Mouse (Mus musculus) kidney, adult 8-10 months (tissue): ENCODE results near the gene Ctla4.

ENCODE experiments used
- DNase-seq, 2 experiments: peaks; one replicate each; pipeline ENCODE4 v3.0.0; 2022

Ctla4 gene

GRCm38 (mm10) chr1:60930397-60930796, 43.6 kb downstream of the Ctla4 start:
- no peak for DNase-seq

DNA sequence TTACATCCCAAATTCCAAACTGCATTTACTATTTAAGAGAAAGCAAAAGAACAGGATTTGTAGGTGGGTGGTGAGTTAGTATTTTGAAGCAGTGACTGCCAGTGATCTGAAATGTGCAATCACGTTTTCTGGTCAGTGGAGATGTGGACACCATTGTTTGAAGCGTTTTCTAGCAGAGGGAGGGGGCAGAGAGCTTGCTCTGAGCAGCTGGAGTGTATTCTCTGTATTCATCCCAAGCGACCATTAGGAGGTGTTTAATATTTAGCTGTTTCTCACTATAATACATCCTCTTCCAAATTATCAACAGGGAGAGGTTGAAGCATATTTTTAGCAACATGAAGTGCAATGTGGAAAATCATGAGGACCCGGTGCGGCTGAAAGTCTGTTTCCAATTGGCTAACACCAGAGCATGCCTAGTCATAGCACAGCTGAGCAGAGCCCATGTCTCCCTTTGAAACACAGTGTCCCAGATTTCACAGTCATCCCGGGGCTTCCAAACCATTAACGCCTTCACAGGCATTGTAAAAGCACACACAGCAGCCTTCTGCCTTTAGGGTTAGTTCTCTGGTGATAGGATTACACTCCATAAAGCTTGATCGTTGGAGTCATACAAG, 49.3 kb downstream of the Ctla4 start:
- DNase-seq: no peak

- DNase-seq: no peak
Measured at GRCm38 (mm10) chr1:60936963-60937711, 50.3 kb downstream of the Ctla4 start.

DNA sequence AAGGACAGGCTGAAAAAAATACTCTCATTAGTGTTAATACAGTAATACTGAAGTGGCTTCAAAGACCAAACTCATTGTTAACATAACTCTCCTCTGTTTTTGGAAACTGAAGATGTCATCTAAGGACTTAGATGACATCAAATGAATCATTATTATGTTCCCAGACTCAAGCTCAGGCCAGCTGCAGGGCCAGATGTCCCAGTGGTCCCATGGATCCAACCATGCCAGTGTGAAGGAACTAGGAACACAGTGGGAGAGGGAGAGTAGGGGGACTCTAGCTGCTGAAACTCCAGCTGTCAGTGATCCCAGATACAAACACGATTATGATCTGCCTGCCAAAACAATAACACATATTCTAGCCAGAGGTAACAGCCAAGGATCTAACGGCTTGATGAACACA, 51.5 kb downstream of the Ctla4 start:
- no peak for DNase-seq

GRCm38 (mm10) chr1:60938974-60939373, 52.2 kb downstream of the Ctla4 start:
- DNase-seq: no peak

DNA sequence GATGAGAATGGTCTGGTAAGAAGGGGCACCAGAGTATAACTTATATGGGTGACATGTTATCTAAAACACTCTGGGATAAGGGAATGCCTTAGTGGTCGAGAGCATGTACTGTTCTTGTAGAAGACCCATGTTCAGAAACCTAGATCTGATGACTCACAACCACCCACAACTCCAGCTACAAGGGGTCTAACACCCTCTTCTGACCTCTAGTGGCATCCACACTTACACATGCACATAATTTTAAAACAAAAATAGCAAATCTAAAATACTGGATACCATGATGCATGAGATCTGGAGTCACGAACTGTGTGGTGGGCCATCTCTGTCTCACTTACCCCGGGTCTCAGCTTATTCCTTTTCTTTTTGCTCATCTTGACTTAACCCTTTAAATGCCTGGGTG, 53.2 kb downstream of the Ctla4 start:
- no peak for DNase-seq

GRCm38 (mm10) chr1:60940620-60941019, 53.8 kb downstream of the Ctla4 start:
- no peak for DNase-seq

- no peak for DNase-seq
Measured at GRCm38 (mm10) chr1:60941056-60942048, 54.6 kb downstream of the Ctla4 start.

DNA sequence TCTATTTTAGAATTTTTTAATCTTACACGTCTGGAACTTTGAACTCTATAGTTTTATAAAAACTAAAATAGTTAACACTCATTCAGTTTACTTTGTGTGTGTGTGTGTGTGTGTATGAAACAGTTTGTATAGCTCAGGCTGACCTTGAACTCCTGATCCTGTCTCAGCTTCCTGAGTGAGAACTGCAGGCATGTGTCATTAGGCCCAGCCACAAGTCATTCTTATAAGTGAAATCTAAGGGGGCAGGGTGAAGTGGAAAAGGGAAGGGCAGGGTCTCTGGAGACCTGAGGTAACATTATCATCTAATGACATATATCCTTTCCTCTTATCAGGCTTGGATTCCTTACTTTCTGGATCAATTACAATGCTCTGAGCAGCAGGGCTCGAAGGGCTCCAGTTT, 56.1 kb downstream of the Ctla4 start:
- no peak for DNase-seq

DNA sequence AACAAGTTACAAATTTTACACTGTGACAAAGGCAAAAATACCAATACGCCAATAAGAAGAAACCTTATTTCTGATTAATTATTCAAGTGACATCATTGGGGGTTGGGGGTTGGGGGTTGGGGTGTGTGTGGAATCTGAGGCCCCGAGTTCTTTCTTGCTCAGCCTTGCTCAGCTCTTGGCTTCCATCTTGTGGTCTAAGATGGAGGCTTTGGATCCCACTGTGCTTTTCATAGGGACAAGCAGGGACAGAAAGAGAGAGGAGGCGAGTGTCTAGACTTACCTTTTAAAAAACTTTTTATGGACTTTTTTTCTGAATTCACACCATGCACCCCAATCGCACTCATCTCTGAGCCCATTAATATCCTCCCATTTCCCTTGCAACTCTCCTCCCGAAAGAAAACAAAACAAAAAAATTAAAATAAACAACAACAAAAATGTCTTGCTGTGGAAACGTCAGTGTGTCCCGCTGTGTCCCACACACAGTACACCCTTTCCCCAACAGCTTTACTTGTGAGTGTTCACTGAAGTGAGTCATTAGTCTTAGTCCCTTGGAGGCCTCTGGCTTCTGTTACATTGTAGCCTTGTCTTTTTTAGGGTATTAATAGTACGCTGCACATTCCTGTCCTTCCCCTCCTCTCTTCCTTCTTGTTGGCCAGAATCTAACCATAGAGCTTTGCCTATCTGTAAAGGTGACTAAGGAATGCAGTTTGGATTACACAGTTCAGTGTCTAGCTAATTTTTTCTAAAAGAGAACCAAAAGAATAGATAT, 59.0 kb downstream of the Ctla4 start:
- no peak for DNase-seq

DNA sequence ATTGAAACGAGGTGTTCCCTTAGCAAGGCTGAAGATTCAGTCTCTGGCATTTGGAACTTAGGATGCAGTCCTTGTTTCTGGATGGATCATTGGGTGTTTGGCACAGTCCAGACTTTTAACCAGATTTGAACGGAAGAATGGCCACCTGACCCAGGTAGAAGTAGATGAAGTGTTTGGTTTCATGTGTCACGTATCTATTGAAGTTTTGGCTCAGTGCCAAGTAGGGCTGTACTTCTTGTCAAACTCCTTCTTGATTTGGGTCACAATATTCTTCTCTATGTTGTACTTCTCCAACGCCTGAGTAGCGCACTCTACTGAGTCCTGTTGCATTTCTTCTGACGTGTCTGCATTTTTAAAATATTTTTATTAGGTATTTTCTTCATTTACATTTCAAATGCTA, 61.3 kb downstream of the Ctla4 start:
- no peak for DNase-seq

GRCm38 (mm10) chr1:60952958-60953357, 66.2 kb downstream of the Ctla4 start:
- DNase-seq: no peak

DNA sequence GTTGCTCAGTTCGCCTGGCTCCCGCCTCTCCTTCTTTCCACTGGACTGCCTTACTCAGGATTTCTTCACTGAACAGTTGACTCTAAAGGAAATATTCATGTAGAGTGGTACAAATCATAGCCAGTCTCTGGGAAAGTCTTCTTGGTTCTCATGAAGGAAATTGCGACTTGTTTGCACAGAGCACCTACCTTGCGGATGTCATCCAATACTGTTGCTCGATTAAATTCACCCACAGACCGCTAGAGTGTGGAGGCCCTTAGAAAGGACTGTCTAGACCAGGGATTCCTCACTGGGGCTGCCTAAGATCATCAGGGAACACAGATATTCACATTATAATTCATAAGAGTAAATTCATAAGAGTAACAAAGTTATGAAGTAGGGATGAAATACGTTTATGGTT, 66.9 kb downstream of the Ctla4 start:
- DNase-seq: no peak

- no peak for DNase-seq
Measured at GRCm38 (mm10) chr1:60954759-60955158, 68.0 kb downstream of the Ctla4 start.

GRCm38 (mm10) chr1:60955186-60955585, 68.4 kb downstream of the Ctla4 start:
- no peak for DNase-seq

DNA sequence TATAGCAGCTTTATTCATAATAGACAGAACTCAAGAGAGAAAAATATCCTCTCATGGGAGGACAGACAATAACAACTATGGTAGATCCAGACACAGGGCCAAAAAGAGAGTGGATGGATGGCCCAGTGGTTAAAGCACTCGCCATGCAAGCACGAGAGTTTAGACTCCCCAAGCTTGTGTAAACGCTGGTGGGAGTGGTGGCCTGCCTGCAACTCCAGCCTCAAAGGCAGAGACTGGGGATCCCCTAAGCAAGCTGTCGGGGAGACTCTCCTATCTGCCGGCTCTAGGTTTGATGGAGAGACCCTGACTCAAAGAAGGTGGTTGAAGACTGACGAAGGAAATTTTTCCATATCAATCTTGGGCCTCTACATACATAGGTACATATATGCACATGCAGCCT, 69.4 kb downstream of the Ctla4 start:
- no peak for DNase-seq

- no peak for DNase-seq
Measured at GRCm38 (mm10) chr1:60958287-60958686, 71.5 kb downstream of the Ctla4 start.

DNA sequence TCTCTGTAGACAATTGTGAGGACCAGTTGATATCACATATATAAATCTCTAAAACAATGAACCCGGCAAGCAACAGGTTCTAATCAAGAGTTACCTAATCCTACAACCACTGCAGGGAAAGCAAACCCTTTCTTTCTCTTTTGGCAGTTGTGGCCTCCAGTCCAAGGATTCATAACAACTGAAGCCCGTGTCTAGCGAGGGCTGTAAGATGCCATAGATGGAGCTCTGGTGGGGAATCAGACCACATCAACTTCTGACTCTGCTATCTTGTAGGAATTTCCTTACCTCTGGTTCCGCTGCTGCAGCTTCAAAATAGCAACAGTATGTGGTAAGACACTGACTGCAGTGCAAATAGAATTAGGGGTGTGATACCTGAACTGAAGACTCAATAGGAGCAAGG, 72.4 kb downstream of the Ctla4 start:
- no peak for DNase-seq

DNA sequence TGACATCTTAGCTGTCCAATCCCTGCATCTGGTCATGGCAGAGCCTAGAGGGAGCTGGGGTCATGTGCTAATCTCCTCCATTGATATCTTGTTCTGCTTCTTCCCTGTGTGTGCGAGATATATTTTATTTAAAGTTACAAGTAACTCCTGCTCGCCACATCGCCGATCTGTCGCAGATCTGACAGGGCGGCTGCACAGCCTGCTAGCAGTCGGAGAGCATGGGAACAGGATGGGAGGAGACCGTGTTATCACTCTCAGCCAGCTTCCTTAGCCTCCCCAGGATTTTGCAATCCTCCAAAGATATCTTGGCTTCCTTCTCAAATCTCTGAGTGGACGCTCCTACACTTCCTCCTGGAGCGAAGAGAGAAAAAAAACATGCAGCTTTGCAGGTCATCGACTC, 73.7 kb downstream of the Ctla4 start:
- peak in 1 of 2 experiments; percentile 29 for DNase-seq

DNA sequence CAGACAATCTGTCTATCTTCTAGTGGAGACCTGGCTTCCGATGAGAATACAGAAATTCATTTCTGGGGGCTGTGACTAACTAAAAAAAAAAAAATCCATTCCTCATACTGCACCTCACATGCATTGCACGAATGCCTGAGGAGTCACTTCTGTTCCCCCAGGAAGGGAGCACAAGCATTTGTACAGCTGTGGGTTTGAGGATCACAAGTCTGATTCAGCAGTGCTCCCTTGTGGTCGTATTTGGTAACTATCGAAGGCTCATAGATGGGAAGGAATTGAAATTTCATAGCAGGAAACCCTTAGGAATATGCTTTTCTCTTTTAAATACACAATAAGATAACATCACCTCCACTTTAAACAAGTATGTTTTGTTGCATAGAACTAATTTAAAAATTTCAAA, 74.3 kb downstream of the Ctla4 start:
- peak; percentile 22 to 49 for DNase-seq

GRCm38 (mm10) chr1:60962095-60962494, 75.3 kb downstream of the Ctla4 start:
- DNase-seq: no peak
